Mouse (Mus musculus) 3T3-L1 (cell line): ENCODE measurements around the gene Tor4a.
A peak's percentile ranks its signal among the peaks of the same experiment; 100 is the strongest.

Experiments
- DNase-seq: peaks from one replicate; pipeline ENCODE4 v3.0.0-alpha.2; 2015; ENCODE audit warnings: low read depth, low spot score

The Tor4a gene

GRCm38 (mm10) chr2:25196172-25196954, at the start of gene Tor4a:
Gene Tor4a (minus strand): TSS chr2:25196886.
- DNase-seq = peak; percentile 87

GRCm38 (mm10) chr2:25244144-25244543, 47.5 kb upstream of the Tor4a start:
- no peak for DNase-seq

GRCm38 (mm10) chr2:25243342-25243741, 46.7 kb upstream of the Tor4a start:
- no peak for DNase-seq

GRCm38 (mm10) chr2:25242101-25242506, 45.4 kb upstream of the Tor4a start, which contains the start of the genes Rnf208 and Cysrt1:
Gene Rnf208 (plus strand): TSS chr2:25242255.
Gene Cysrt1 (minus strand): TSS chr2:25242452.
- DNase-seq = no peak

GRCm38 (mm10) chr2:25241438-25241775, 44.7 kb upstream of the Tor4a start:
- DNase-seq = no peak

GRCm38 (mm10) chr2:25240723-25241437, 44.2 kb upstream of the Tor4a start:
- DNase-seq = no peak

- DNase-seq = no peak
Observed at GRCm38 (mm10) chr2:25240310-25240709, 43.6 kb upstream of the Tor4a start.

- DNase-seq = no peak
Observed at GRCm38 (mm10) chr2:25239766-25240165, 43.1 kb upstream of the Tor4a start.

GRCm38 (mm10) chr2:25238106-25238505, 41.4 kb upstream of the Tor4a start:
- DNase-seq = peak; percentile 38

- DNase-seq = no peak
Observed at GRCm38 (mm10) chr2:25237522-25237921, 40.8 kb upstream of the Tor4a start.

GRCm38 (mm10) chr2:25236614-25237013, 39.9 kb upstream of the Tor4a start, which contains the start of gene Rnf224:
Gene Rnf224 (minus strand): TSS chr2:25236787.
- no peak for DNase-seq

- DNase-seq = no peak
Observed at GRCm38 (mm10) chr2:25234551-25235220, 38.0 kb upstream of the Tor4a start.

GRCm38 (mm10) chr2:25234050-25234449, 37.4 kb upstream of the Tor4a start, which contains the start of gene Slc34a3:
Gene Slc34a3 (minus strand): TSS chr2:25234364.
- DNase-seq = no peak

- DNase-seq = no peak
Observed at GRCm38 (mm10) chr2:25233421-25233820, 36.7 kb upstream of the Tor4a start.

GRCm38 (mm10) chr2:25231038-25231437, 34.4 kb upstream of the Tor4a start:
- no peak for DNase-seq

- no peak for DNase-seq
Observed at GRCm38 (mm10) chr2:25230581-25230980, 33.9 kb upstream of the Tor4a start.

GRCm38 (mm10) chr2:25229582-25229981, 32.9 kb upstream of the Tor4a start:
- no peak for DNase-seq

- DNase-seq = no peak
Observed at GRCm38 (mm10) chr2:25228995-25229530, 32.4 kb upstream of the Tor4a start.

- peak; percentile 93 for DNase-seq
Observed at GRCm38 (mm10) chr2:25228431-25228889, 31.8 kb upstream of the Tor4a start.

- no peak for DNase-seq
Observed at GRCm38 (mm10) chr2:25227406-25227805, 30.7 kb upstream of the Tor4a start.

- DNase-seq = no peak
Observed at GRCm38 (mm10) chr2:25226864-25227263, 30.2 kb upstream of the Tor4a start.
